Mouse (Mus musculus): ENCODE results near the gene Tmem178b. TPM values are rescaled to one million over a fixed set of nuclear protein-coding genes. Genes with fewer than 3 reads are reported as not detected.

The Tmem178b gene
- total RNA-seq (2014; rRNA removed; ENCODE audit: low replicate concordance) (not detected in 2 replicates), polyA plus RNA-seq (2015; fragmentation: Nextera tagmentation; extraction: Ambion mirVana) (0.04 and 0.07 TPM in 2 replicates)

DNA sequence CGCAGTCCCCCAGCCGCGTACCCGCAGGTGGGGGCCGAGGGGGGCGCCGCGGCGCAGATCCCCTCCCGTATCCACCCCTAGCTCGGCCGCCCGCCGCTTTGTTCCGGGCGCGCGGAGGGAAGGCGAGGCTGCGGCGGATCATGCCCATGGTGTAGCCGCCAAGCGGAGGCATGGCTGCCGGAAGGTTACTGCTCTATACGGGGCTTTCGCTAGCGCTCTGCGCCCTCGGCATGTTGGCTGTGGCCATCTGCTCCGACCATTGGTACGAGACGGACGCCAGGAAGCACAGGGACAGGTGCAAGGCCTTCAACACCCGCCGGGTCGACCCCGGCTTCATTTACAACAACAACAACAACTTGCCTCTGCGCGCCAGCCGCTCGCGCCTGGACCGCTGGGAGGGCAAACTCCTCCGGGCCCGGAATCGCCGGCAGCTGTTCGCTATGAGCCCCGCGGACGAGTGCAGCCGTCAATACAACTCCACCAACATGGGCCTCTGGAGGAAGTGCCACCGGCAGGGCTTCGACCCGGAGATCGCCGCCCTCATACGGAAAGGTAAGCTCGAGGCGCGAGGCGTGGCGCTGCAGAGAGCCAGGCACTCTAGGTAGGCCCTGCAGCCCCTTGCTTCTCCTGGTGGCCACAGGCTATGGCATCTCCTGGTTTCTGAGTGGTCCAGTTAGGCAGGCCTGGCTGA, at the start of gene Tmem178b:
Gene Tmem178b (plus strand): TSS at position 371 of the 691 bp plus-strand sequence.
- no peak for DNase-seq (ENCODE audit: low spot score)
- WGBS: under 1% methylated on average over 63 of the region's 63 CpGs
- Histone ChIP-seq H3K27me3 (ENCODE audit: control insufficient read depth, insufficient read depth, low read length) (peaks cover 61% of the 10 kb centered on the region), H3K9me3 (replicated peaks; ENCODE audit: control insufficient read depth, low read length) (no peaks in the 10 kb centered on the region), H3K27ac (ENCODE audit: low read depth) (no peak within 1 kb of the TSS), H3K4me2 (ENCODE audit: low read depth, low read length) (peak within 1 kb of the TSS; percentile 81), H3K9ac (replicated peaks; ENCODE audit: low read depth, low read length) (no peak within 1 kb of the TSS; the same call in 1 of the 2 replicates), H3K4me1 (ENCODE audit: control insufficient read depth, insufficient read depth) (peaks cover 16% of the 10 kb centered on the region; the same call in 1 of the 2 replicates), H3K4me3 (ENCODE audit: low read depth, low read length) (peak within 1 kb of the TSS; percentile 54), H3K36me3 (replicated peaks; ENCODE audit: control insufficient read depth, insufficient read depth, low read length) (no peaks in the 10 kb centered on the region)
- TF ChIP-seq EP300 (IDR thresholded peaks at IDR 0.05; ENCODE audit: low read depth): no peak
- no peak for ATAC-seq (ENCODE audit: insufficient read depth, low read depth)

DNA sequence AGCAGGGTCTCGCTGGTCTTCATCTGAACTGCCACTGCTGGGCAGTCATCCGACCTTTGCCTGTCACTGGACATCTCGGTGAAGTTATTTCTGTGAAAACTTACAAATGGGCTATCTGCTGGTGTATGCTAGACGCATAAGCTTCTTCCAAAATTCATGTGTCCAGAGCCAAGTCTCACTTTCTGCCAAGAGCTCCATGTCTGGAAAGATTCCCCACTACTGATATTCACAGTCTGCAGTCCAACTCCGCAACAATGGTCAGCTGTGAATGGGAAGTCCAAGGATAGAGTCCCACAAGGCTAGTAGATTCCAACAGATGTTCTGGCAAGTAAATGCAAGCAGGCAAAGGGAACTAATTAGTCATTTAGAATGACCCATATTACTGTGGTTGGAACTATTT, 44.3 kb upstream of the Tmem178b start:
- no peak for DNase-seq (ENCODE audit: low spot score)
- H3K9ac ChIP-seq (replicated peaks; ENCODE audit: low read depth, low read length): no peak overlapping the region
- TF ChIP-seq CTCF (IDR thresholded peaks at IDR 0.05; ENCODE audit: low read depth) (no peak), EP300 (IDR thresholded peaks at IDR 0.05; ENCODE audit: low read depth) (no peak)
- ATAC-seq (ENCODE audit: insufficient read depth, low read depth): no peak
- WGBS: 75% methylated on average over 5 of the region's 5 CpGs
- no peak overlapping the region for H3K27ac ChIP-seq (ENCODE audit: low read depth)
- H3K36me3 ChIP-seq (replicated peaks; ENCODE audit: control insufficient read depth, insufficient read depth, low read length): no peaks in the 10 kb centered on the region
- no peaks in the 10 kb centered on the region for H3K4me1 ChIP-seq (ENCODE audit: control insufficient read depth, insufficient read depth)
- H3K9me3 ChIP-seq (replicated peaks; ENCODE audit: control insufficient read depth, low read length): no peaks in the 10 kb centered on the region; the same call in 1 of the 2 replicates
- H3K4me2 ChIP-seq (ENCODE audit: low read depth, low read length): no peak overlapping the region
- no peaks in the 10 kb centered on the region for H3K27me3 ChIP-seq (ENCODE audit: control insufficient read depth, insufficient read depth, low read length)
- no peak overlapping the region for H3K4me3 ChIP-seq (ENCODE audit: low read depth, low read length)

- no peak overlapping the region for H3K27ac ChIP-seq (ENCODE audit: low read depth)
- H3K27me3 ChIP-seq (ENCODE audit: control insufficient read depth, insufficient read depth, low read length): no peaks in the 10 kb centered on the region
- H3K4me2 ChIP-seq (ENCODE audit: low read depth, low read length): no peak overlapping the region
- H3K4me3 ChIP-seq (ENCODE audit: low read depth, low read length): no peak overlapping the region
- ATAC-seq (ENCODE audit: insufficient read depth, low read depth): no peak
- TF ChIP-seq EP300 (IDR thresholded peaks at IDR 0.05; ENCODE audit: low read depth): no peak
- TF ChIP-seq CTCF (IDR thresholded peaks at IDR 0.05; ENCODE audit: low read depth): no peak
- no peak overlapping the region for H3K9ac ChIP-seq (replicated peaks; ENCODE audit: low read depth, low read length)
- no peak for DNase-seq (ENCODE audit: low spot score)
- WGBS: 83% methylated on average over 14 of the region's 14 CpGs
- H3K36me3 ChIP-seq (replicated peaks; ENCODE audit: control insufficient read depth, insufficient read depth, low read length): no peaks in the 10 kb centered on the region
- H3K4me1 ChIP-seq (ENCODE audit: control insufficient read depth, insufficient read depth): no peaks in the 10 kb centered on the region
- no peaks in the 10 kb centered on the region for H3K9me3 ChIP-seq (replicated peaks; ENCODE audit: control insufficient read depth, low read length)
These were observed 29.3 kb upstream of the Tmem178b start for GRCm38 (mm10) chr6:39843698-39844342.

DNA sequence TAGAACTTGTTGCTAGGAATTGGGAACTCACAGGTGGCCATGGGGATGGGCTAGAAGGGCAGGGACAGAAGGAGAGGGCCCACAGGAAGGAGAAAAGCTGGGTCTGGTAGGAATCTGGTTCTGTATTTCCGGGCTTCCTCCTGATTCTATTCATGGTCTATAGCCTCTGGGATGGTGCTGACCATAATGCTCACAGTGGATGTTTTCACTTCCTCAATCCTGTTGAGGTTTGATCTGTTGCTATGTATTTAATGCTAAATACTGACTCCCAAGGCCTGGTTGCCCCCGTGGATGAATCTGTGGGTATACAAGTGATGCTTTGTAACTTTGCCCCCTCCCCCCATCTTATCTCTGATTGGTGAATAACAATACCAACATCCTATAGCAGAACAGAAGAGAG, 25.5 kb upstream of the Tmem178b start:
- no peak overlapping the region for H3K4me2 ChIP-seq (ENCODE audit: low read depth, low read length)
- no peak for DNase-seq (ENCODE audit: low spot score)
- 63% methylated on average over 2 of the region's 2 CpGs for WGBS

DNA sequence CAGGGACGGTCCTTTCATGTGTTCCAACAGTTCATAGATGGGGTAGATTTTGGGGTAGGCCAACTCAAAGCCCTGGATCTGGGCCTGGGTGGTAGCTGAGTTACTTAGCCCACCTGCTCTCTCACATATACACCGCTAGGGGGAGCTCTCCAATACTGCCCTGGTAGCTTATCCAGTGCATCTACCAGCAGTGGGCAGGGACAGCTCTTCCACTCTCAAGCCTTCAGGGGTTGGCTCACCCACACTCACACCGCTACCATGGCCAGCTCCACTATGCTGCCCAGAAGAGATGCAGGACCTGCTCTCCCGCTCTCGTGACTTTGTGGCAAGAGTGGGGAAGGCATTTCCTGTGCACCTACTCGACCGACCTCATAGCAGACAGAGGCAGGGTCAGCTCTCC, 24.3 kb upstream of the Tmem178b start:
- no peak for ATAC-seq (ENCODE audit: insufficient read depth, low read depth)
- TF ChIP-seq EP300 (IDR thresholded peaks at IDR 0.05; ENCODE audit: low read depth): no peak
- no peaks in the 10 kb centered on the region for H3K9me3 ChIP-seq (replicated peaks; ENCODE audit: control insufficient read depth, low read length)
- WGBS: 37% methylated on average over 7 of the region's 7 CpGs
- H3K36me3 ChIP-seq (replicated peaks; ENCODE audit: control insufficient read depth, insufficient read depth, low read length): no peaks in the 10 kb centered on the region
- H3K4me2 ChIP-seq (ENCODE audit: low read depth, low read length): no peak overlapping the region
- H3K27ac ChIP-seq (ENCODE audit: low read depth): no peak overlapping the region
- no peak overlapping the region for H3K9ac ChIP-seq (replicated peaks; ENCODE audit: low read depth, low read length)
- H3K4me1 ChIP-seq (ENCODE audit: control insufficient read depth, insufficient read depth): no peaks in the 10 kb centered on the region
- H3K27me3 ChIP-seq (ENCODE audit: control insufficient read depth, insufficient read depth, low read length): no peaks in the 10 kb centered on the region
- no peak overlapping the region for H3K4me3 ChIP-seq (ENCODE audit: low read depth, low read length)
- no peak for DNase-seq (ENCODE audit: low spot score)

More for the DNA sequence above, 25.5 kb upstream of the Tmem178b start:
- H3K4me3 ChIP-seq (ENCODE audit: low read depth, low read length): no peak overlapping the region
- H3K9me3 ChIP-seq (replicated peaks; ENCODE audit: control insufficient read depth, low read length): no peaks in the 10 kb centered on the region
- no peak overlapping the region for H3K27ac ChIP-seq (ENCODE audit: low read depth)
- no peaks in the 10 kb centered on the region for H3K36me3 ChIP-seq (replicated peaks; ENCODE audit: control insufficient read depth, insufficient read depth, low read length)
- H3K9ac ChIP-seq (replicated peaks; ENCODE audit: low read depth, low read length): no peak overlapping the region
- H3K27me3 ChIP-seq (ENCODE audit: control insufficient read depth, insufficient read depth, low read length): no peaks in the 10 kb centered on the region
- no peaks in the 10 kb centered on the region for H3K4me1 ChIP-seq (ENCODE audit: control insufficient read depth, insufficient read depth)
- no peak for ATAC-seq (ENCODE audit: insufficient read depth, low read depth)
- no peak for TF ChIP-seq EP300 (IDR thresholded peaks at IDR 0.05; ENCODE audit: low read depth)

All from heart, postnatal 0 days (tissue).